Mouse (Mus musculus) embryonic facial prominence, embryonic 10.5 days (tissue): ENCODE data around the gene Rpl18. TPM values are rescaled to one million over a fixed set of nuclear protein-coding genes. Genes with fewer than 3 reads are reported as not detected.
A peak's percentile ranks its signal among the peaks of the same experiment; 100 is the strongest.

Experiments
- DNase-seq: peaks from one replicate; pipeline ENCODE4 v3.0.0-alpha.2; 2017; ENCODE audit warnings: low spot score
- H3K27ac ChIP-seq: fragments of 300-500 bp; sonication (generic); replicated peaks from 2 replicates; pipeline ENCODE4 v1.5.1; 2016; ENCODE audit warnings: mild to moderate bottlenecking
- H3K27me3 ChIP-seq: fragments of 300-500 bp; sonication (generic); replicated peaks from 2 replicates; pipeline ENCODE4 v1.6.1; 2016; ENCODE audit warnings: low read depth, mild to moderate bottlenecking; ENCODE audit not compliant: poor library complexity, severe bottlenecking
- H3K36me3 ChIP-seq: fragments of 300-500 bp; sonication (generic); replicated peaks from 2 replicates; pipeline ENCODE4 v1.6.1; 2016; ENCODE audit warnings: mild to moderate bottlenecking, moderate library complexity
- H3K4me1 ChIP-seq: fragments of 300-500 bp; sonication (generic); 2 replicates; pipeline ENCODE4 v1.6.1; 2016
- H3K4me3 ChIP-seq: fragments of 300-500 bp; sonication (generic); 2 replicates; pipeline ENCODE4 v1.5.1; 2016; ENCODE audit warnings: mild to moderate bottlenecking, moderate library complexity
- H3K9me3 ChIP-seq: fragments of 300-500 bp; sonication (generic); 2 replicates; pipeline ENCODE4 v1.6.1; 2016; ENCODE audit warnings: mild to moderate bottlenecking
- WGBS: fragments of 180-500 bp; shearing (Covaris S2); methylation state at CpG from one replicate; pipeline ENCODE4 v1.1.7; 2016; 5-methylcytosine and 5-hydroxymethylcytosine counted together
- polyA plus RNA-seq: library from polyadenylated mRNA; unstranded; fragments of >200 nt; fragmentation: Nextera tagmentation; extraction: Ambion mirVana; gene quantifications from 2 replicates; pipeline ENCODE4 v1.2.1, GENCODE M21; 2016

Gene Rpl18
- polyA plus RNA-seq, 1 experiment from 2014 or later, result 1,168 TPM

DNA sequence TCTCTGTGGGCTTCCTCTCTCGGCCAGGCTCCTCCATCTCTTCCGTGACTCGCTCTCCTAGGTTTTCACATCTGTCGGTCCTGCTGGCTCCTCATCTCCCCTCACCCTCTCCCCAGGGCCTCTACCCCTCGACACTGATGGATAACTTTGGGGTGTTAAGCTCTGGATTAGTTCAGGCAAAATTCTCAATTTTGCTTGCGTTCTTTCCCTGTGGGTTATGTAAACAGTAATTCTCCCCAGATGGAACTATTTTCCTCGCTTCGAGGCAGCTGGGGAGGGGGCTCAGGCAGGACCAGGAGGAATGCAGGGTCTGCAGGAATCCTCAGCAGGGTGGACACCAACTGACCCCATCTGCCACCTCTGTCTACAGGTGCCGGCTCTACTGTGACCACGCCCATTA, 29.4 kb upstream of the Rpl18 start:
- peaks cover 28% of the 10 kb centered on the region; the same call in 1 of the 2 replicates for H3K27me3 ChIP-seq
- no peak for DNase-seq
- peak overlapping the region; percentile 76 for H3K27ac ChIP-seq
- H3K4me1 ChIP-seq, result peaks cover 72% of the 10 kb centered on the region
- no peaks in the 10 kb centered on the region for H3K36me3 ChIP-seq
- WGBS, result 43% methylated on average over 10 of the region's 10 CpGs
- no peaks in the 10 kb centered on the region for H3K9me3 ChIP-seq
- H3K4me3 ChIP-seq, result peak overlapping the region; percentile 30; the same call in 1 of the 2 replicates

DNA sequence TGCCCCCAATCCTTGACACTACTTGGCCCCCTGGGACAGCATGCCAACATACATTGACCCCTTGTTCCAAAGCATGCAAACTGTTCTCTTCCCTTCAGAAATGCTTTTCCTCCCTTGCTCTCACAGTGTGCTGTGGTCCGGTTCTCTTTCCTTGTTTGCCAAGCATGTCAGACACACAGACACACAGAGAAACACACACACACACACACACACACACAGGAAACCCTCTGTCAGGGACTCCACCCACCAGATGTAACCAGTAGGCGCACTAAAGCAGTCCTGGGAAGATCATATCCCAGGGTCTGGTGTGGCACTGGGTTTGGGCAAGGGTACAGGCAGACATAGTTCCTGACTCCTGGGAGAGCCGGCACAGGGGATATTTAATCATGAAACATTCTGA, 28.4 kb upstream of the Rpl18 start:
- peaks cover 28% of the 10 kb centered on the region; the same call in 1 of the 2 replicates for H3K27me3 ChIP-seq
- H3K36me3 ChIP-seq, result no peaks in the 10 kb centered on the region
- WGBS, result 74% methylated on average over 3 of the region's 3 CpGs
- DNase-seq, result no peak
- H3K27ac ChIP-seq, result peak overlapping the region; percentile 74; the same call in 1 of the 2 replicates
- peaks cover 72% of the 10 kb centered on the region for H3K4me1 ChIP-seq
- no peak overlapping the region for H3K4me3 ChIP-seq
- H3K9me3 ChIP-seq, result no peaks in the 10 kb centered on the region

DNA sequence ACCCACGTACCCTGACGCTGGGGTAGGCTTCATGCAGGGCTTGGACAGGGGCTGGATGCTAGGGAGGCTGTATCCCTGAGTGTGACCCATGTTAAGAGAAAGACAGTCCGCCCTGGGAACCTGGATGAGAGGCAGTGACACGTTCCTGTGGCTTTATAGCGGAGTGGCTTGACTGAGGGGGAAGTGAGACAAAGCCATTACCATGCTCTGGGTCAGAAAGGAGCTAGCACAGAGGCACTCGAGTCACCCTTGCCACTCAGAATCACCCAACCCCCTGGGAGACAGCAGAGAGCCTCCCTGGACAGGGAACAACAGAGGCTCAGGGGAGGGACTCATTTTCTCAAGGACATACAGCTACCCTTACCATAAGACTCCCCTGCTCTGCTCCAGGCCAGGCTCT, 26.2 kb upstream of the Rpl18 start:
- Histone ChIP-seq H3K4me1 (peaks cover 63% of the 10 kb centered on the region), H3K9me3 (no peaks in the 10 kb centered on the region), H3K4me3 (no peak overlapping the region), H3K27me3 (peaks cover 18% of the 10 kb centered on the region; the same call in 1 of the 2 replicates), H3K27ac (peak overlapping the region; percentile 27; the same call in 1 of the 2 replicates), H3K36me3 (no peaks in the 10 kb centered on the region)
- 64% methylated on average over 6 of the region's 6 CpGs for WGBS
- no peak for DNase-seq

DNA sequence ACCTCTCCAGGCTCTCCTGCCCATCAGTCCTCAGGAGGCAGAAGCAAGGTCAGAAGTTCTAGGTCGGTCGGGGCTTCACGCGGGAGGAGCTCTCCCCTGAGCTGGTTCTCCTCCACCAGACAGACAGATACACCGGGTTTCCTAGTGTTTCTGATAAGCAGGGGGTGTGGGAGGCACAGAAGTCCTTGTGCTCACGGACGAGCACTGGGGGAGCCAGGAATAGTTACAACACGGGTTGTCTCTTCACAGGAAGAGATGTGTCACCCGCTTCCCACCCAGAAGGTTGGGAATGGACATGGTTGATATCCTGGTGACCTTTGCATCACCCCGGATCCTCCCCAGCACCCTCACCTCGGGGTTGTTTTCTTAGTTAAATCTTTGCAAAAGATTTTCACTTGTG, 25.5 kb upstream of the Rpl18 start:
- H3K4me3 ChIP-seq, result no peak overlapping the region
- H3K36me3 ChIP-seq, result no peaks in the 10 kb centered on the region
- 0 out of 2 replicates have a peak overlapping the region, but pooled peaks have one; percentile 26 for H3K27ac ChIP-seq
- DNase-seq, result no peak
- no peaks in the 10 kb centered on the region for H3K9me3 ChIP-seq
- peaks cover 64% of the 10 kb centered on the region for H3K4me1 ChIP-seq
- 75% methylated on average over 11 of the region's 11 CpGs for WGBS
- peaks cover 14% of the 10 kb centered on the region; the same call in 1 of the 2 replicates for H3K27me3 ChIP-seq

DNA sequence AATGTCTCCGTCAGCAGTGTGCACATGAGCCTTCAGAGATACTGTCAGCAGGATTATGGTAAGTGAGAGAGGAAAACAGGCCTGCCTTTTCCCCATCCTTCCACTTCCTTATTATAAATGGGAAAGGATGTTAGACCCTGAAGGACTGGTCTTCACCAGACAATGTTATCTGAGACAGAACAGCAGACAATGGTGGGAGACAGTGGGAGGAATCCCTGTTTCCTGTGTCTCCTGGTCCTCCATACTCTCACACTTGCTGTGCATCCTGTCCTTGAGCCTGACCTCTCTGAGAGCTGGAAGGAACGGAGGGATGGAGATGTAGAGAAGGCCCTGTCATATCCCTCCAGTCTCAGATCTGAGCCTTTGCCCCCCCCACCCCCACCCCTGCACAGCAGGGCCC, 22.9 kb upstream of the Rpl18 start:
- DNase-seq, result no peak
- H3K27ac ChIP-seq, result 0 out of 2 replicates have a peak overlapping the region, but pooled peaks have one; percentile 44
- 87% methylated on average over 2 of the region's 2 CpGs for WGBS
- no peaks in the 10 kb centered on the region for H3K36me3 ChIP-seq
- no peak overlapping the region for H3K4me3 ChIP-seq
- H3K4me1 ChIP-seq, result peaks cover 49% of the 10 kb centered on the region
- 0 out of 2 replicates have a peak, but pooled peaks cover 6% of the 10 kb centered on the region for H3K27me3 ChIP-seq
- H3K9me3 ChIP-seq, result no peaks in the 10 kb centered on the region

DNA sequence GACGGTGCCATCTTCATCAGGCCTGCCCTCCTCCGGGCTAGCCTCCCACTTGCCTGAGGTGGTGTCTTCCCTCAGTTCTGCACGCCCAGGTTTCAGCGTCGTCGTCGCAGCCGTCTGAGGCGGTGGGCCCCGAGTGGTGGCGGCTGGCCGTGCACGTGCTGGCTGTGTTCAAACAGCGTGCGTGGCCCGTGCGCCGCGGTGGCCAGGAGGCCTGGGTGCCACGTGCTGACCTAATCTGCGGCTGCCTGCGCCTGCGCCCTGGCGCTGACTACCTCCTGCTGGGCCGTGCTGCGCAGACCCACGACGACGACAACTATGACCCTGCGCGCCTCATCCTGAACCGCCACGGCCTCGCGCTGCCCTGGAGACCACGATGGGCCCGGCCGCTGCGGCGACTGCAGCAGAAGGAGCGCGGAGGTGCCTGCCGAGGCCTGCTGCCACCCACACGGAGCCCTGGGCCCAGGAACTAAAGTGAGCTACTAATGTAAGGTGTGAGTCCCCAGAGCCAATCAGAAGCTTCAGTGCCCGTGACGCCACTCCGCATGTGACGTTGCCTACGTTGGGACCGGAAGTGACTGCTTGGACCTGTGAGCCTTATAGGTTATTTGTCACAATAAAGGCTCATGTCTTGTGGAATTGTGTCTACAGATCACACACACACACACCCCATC, 21.2 kb upstream of the Rpl18 start, which contains the start of gene Sec1:
TSS of gene Sec1 (minus strand) at position 482 of the 671 bp plus-strand sequence.
- Histone ChIP-seq H3K36me3 (no peaks in the 10 kb centered on the region), H3K27ac (peak within 1 kb of the TSS; percentile 54), H3K4me3 (no peak within 1 kb of the TSS), H3K4me1 (peaks cover 45% of the 10 kb centered on the region), H3K9me3 (no peaks in the 10 kb centered on the region), H3K27me3 (peaks cover 19% of the 10 kb centered on the region)
- 88% methylated on average over 50 of the region's 50 CpGs for WGBS
- no peak for DNase-seq

DNA sequence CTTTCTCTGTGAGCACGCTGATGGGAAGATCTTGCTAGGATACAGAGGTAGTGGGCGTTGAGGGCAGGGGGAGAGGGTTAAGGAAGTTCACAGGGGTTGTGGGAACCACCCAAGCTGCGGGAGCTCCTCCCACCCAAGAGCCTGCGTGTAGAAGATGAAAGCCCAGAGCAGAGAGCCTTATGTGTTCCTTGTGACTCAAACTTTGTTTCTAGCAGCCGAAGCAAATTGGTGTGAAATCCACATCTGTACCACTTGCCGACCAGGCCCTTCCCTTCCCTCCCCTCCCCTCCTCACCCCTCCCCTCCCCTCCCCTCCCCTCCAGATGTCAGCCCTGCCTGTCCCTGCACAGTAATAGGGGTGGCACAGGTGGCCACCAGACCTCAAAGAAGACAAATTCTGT, 20.2 kb upstream of the Rpl18 start:
- Histone ChIP-seq H3K27me3 (peaks cover 29% of the 10 kb centered on the region), H3K4me3 (no peak overlapping the region), H3K9me3 (no peaks in the 10 kb centered on the region), H3K27ac (peak overlapping the region; percentile 54; the same call in 1 of the 2 replicates), H3K36me3 (no peaks in the 10 kb centered on the region), H3K4me1 (peaks cover 45% of the 10 kb centered on the region)
- DNase-seq, result peak; percentile 68
- 18% methylated on average over 6 of the region's 6 CpGs for WGBS

DNA sequence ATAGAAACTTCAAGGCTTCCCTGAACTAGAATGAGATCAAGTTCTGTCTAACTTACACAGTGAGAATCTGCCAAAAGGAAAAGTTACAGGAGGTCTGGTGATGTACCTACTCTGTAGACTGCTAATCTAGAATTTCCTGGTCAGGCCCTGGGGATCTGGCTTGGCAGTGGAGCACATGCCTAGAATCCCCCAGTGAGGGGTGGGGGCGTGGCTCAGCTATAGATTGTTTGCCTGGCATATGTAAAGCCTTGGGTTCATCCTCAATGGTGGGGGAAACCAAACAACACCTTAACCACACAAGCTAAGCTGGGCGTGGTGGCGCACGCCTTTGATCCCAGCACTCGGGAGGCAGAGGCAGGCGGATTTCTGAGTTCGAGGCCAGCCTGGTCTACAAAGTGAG, 17.4 kb upstream of the Rpl18 start:
- no peak for DNase-seq
- peaks cover 46% of the 10 kb centered on the region for H3K27me3 ChIP-seq
- H3K36me3 ChIP-seq, result no peaks in the 10 kb centered on the region
- 80% methylated on average over 7 of the region's 7 CpGs for whole genome bisulfite sequencing
- H3K4me1 ChIP-seq, result peaks cover 52% of the 10 kb centered on the region
- H3K27ac ChIP-seq, result no peak overlapping the region
- H3K4me3 ChIP-seq, result no peak overlapping the region
- no peaks in the 10 kb centered on the region for H3K9me3 ChIP-seq

DNA sequence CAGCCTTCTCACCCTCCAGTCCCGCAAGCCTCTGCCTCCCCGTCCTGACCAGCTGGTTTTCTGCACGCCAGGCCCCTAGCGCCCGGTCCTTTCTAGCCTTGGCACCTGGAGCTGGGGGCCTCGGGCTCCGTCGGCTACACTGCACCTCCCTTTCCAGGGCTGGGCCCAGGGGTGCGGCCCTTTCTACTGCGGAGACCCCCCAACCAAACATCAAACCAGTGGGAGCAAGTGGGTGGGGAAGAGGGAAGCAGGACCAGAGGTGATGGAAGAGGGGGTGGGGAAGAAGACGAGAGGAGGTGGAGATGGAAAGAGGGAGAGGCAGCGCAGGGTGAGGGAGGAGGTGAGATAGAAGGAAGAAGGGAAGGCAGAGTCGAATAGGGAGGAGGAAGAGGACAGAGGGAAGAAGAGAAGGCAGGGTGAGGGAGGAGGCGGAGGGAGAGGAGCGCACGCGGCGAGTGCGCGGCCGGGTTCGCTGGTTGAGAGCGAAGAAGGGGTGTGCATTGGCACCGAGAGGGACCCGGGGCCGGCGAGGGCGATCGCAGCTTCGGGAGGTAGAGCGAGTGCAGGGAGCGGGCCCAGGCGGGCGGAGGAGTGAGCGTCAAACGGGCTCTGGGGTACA, 15.6 kb upstream of the Rpl18 start, which contains the start of gene Car11:
TSS of gene Car11 (plus strand) at position 321 of the 619 bp plus-strand sequence.
- Histone ChIP-seq H3K36me3 (no peaks in the 10 kb centered on the region), H3K27ac (peak within 1 kb of the TSS; percentile 48), H3K27me3 (peaks cover 46% of the 10 kb centered on the region), H3K4me3 (peak within 1 kb of the TSS; percentile 59), H3K9me3 (no peaks in the 10 kb centered on the region), H3K4me1 (peaks cover 56% of the 10 kb centered on the region)
- peak; percentile 45 for DNase-seq
- WGBS, result 2% methylated on average over 36 of the region's 36 CpGs

DNA sequence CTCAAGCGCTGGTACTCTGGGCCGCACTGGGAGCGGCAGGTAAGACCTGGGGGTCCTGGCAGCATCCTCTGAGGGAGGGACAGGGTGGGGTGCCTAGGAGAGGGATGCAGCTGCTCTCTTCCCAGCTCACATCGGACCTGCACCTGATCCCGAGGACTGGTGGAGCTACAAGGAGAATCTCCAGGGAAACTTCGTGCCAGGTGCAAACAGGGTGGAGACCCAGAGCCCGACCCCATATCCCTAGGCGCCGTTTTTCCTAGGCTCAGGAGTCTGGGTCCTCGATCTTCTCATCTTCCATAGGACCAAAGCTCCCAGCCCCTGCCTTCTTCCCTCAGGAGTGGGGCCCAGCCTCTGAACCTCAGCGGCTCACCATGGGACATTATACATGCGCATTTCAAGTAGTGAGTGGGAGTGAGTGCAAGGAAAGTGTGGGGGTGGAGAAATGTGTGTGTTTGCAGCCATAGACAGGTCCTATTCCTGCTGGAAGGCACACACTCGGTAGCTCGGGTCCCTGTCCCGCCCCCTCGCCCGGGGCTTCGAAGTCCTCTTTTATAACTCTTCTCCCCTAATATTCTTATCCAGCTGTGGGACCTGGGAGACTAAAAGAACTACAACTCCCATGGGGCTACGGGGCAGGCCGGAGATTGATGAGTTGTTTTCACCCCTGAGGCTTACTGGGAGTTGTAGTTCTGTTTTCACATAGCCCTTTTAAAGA, 14.8 kb upstream of the Rpl18 start:
- Histone ChIP-seq H3K27ac (peak overlapping the region; percentile 48), H3K4me1 (peaks cover 52% of the 10 kb centered on the region)

DNA sequence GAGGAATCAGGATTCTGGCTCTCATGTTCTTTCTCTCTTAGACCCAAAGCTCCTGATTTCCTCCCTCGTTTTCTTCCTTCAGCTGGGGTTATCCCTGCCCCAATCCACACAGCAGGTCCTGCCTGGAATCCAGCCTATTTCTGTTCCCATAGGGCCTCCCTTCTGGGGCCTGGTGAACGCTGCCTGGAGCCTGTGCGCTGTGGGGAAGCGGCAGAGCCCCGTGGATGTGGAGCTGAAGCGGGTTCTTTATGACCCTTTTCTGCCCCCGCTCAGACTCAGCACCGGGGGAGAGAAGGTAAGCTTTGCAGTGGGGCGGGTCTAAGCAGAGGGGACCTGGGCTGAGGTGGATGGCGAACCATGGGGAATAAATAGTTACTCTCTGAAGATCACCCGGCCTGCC, 14.2 kb upstream of the Rpl18 start:
- DNase-seq, result no peak
- Histone ChIP-seq H3K4me3 (peak overlapping the region; percentile 59), H3K9me3 (no peaks in the 10 kb centered on the region), H3K27ac (peak overlapping the region; percentile 32; the same call in 1 of the 2 replicates), H3K27me3 (peaks cover 46% of the 10 kb centered on the region), H3K4me1 (peaks cover 55% of the 10 kb centered on the region), H3K36me3 (no peaks in the 10 kb centered on the region)
- 32% methylated on average over 11 of the region's 11 CpGs for WGBS

More for the DNA sequence above, 14.8 kb upstream of the Rpl18 start:
- Histone ChIP-seq H3K9me3 (no peaks in the 10 kb centered on the region), H3K27me3 (peaks cover 46% of the 10 kb centered on the region), H3K4me3 (peak overlapping the region; percentile 59), H3K36me3 (no peaks in the 10 kb centered on the region)
- 1% methylated on average over 20 of the region's 20 CpGs for WGBS
- DNase-seq, result peak; percentile 76

DNA sequence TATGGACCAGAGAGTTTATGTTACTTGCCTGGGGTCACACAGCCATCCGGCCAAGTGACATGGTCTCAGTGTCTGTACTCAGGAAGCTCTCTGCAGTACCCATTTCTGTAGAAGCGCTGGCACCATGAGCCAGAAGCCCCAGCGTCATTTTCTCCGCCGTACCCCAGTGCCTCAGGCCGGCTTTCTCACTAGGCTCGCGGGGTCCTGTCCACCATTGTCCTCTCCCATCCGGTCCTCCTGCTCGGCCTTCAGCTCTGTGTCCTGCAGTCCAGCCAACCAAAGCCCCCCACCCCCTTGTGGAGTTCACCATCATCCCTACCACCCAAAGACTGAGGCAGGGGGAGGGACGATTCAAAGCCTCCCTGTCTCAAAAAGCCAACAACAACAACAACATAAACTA, 13.7 kb upstream of the Rpl18 start:
- DNase-seq, result no peak
- 86% methylated on average over 11 of the region's 11 CpGs for WGBS
- Histone ChIP-seq H3K4me3 (peak overlapping the region; percentile 59; the same call in 1 of the 2 replicates), H3K27ac (no peak overlapping the region), H3K36me3 (no peaks in the 10 kb centered on the region), H3K9me3 (no peaks in the 10 kb centered on the region), H3K4me1 (peaks cover 60% of the 10 kb centered on the region), H3K27me3 (peaks cover 46% of the 10 kb centered on the region)
